Mouse (Mus musculus): ENCODE measurements at regions not wholly inside any gene's neighbourhood (a gene's known extent, or its start where the extent isn't known, plus 50 kb on each side); places are given as distances from the start of the nearest gene placed in this dataset.

GRCm38 (mm10) chr1:43358191-43358590, 86.2 kb upstream of the Nck2 start:
- WGBS = 25% methylated on average over 6 of the region's 6 CpGs
- H3K27ac ChIP-seq (ENCODE audit: low read depth, low read length) = no peak overlapping the region
- no peaks in the 10 kb centered on the region for H3K9me3 ChIP-seq (ENCODE audit: control insufficient read depth, low read length)
- H3K4me3 ChIP-seq (ENCODE audit: low read depth, low read length) = no peak overlapping the region
- ATAC-seq (ENCODE audit: low read depth) = peak; percentile 83
- H3K36me3 ChIP-seq (ENCODE audit: control insufficient read depth, insufficient read depth, low read length) = no peaks in the 10 kb centered on the region
- H3K4me1 ChIP-seq (ENCODE audit: control insufficient read depth, insufficient read depth, low read length) = no peaks in the 10 kb centered on the region; the same call in 1 of the 2 replicates
- H3K9ac ChIP-seq (replicated peaks; ENCODE audit: low read depth, low read length) = no peak overlapping the region
- H3K4me2 ChIP-seq (ENCODE audit: low read depth, low read length) = no peak overlapping the region
- no peaks in the 10 kb centered on the region for H3K27me3 ChIP-seq (ENCODE audit: control insufficient read depth, insufficient read depth, low read length)

- no peak for ATAC-seq (ENCODE audit: low read depth)
Measured at GRCm38 (mm10) chr1:43359662-43360061, 84.7 kb upstream of the Nck2 start.

GRCm38 (mm10) chr1:43360291-43360690, 84.1 kb upstream of the Nck2 start:
- 10% methylated on average over 8 of the region's 8 CpGs for WGBS
- no peak overlapping the region for H3K4me2 ChIP-seq (ENCODE audit: low read depth, low read length)
- no peak overlapping the region for H3K4me3 ChIP-seq (ENCODE audit: low read depth, low read length)
- no peaks in the 10 kb centered on the region for H3K9me3 ChIP-seq (ENCODE audit: control insufficient read depth, low read length)
- H3K27ac ChIP-seq (ENCODE audit: low read depth, low read length) = no peak overlapping the region
- no peak for ATAC-seq (ENCODE audit: low read depth)
- H3K9ac ChIP-seq (replicated peaks; ENCODE audit: low read depth, low read length) = no peak overlapping the region
- no peaks in the 10 kb centered on the region for H3K27me3 ChIP-seq (ENCODE audit: control insufficient read depth, insufficient read depth, low read length)
- no peaks in the 10 kb centered on the region for H3K36me3 ChIP-seq (ENCODE audit: control insufficient read depth, insufficient read depth, low read length)
- H3K4me1 ChIP-seq (ENCODE audit: control insufficient read depth, insufficient read depth, low read length) = no peaks in the 10 kb centered on the region; the same call in 1 of the 2 replicates

More at GRCm38 (mm10) chr1:43359662-43360061, 84.7 kb upstream of the Nck2 start:
- H3K4me3 ChIP-seq (ENCODE audit: low read depth, low read length) = no peak overlapping the region
- H3K27me3 ChIP-seq (ENCODE audit: control insufficient read depth, insufficient read depth, low read length) = no peaks in the 10 kb centered on the region
- no peak overlapping the region for H3K9ac ChIP-seq (replicated peaks; ENCODE audit: low read depth, low read length)
- no peaks in the 10 kb centered on the region for H3K9me3 ChIP-seq (ENCODE audit: control insufficient read depth, low read length)
- 76% methylated on average over 4 of the region's 4 CpGs for WGBS
- no peak overlapping the region for H3K27ac ChIP-seq (ENCODE audit: low read depth, low read length)
- H3K4me1 ChIP-seq (ENCODE audit: control insufficient read depth, insufficient read depth, low read length) = no peaks in the 10 kb centered on the region; the same call in 1 of the 2 replicates
- H3K36me3 ChIP-seq (ENCODE audit: control insufficient read depth, insufficient read depth, low read length) = no peaks in the 10 kb centered on the region
- no peak overlapping the region for H3K4me2 ChIP-seq (ENCODE audit: low read depth, low read length)

DNA sequence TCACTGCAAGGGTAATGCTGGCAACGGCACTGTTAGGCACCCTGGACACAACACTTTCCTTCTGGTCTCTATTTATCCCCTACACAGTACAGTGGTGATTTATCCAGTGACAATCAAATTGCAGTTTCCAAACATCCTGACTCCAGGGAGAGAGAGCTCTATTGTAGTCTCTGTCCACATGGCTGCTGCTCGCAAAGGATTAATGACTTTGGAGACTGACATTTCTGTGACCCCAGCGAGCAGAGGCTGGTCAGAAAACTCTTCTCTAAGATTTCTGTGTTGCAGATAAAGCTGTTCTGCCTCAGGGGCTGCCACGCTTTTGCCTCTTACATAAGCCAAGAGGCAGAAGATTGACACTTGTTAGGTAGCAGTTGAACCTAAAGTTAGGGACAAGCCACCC, 83.6 kb upstream of the Nck2 start:
- ATAC-seq (ENCODE audit: low read depth) = peak; percentile 47; the same call in 1 of the 2 replicates
- Histone ChIP-seq H3K4me1 (ENCODE audit: control insufficient read depth, insufficient read depth, low read length) (no peaks in the 10 kb centered on the region; the same call in 1 of the 2 replicates), H3K27me3 (ENCODE audit: control insufficient read depth, insufficient read depth, low read length) (no peaks in the 10 kb centered on the region), H3K36me3 (ENCODE audit: control insufficient read depth, insufficient read depth, low read length) (no peaks in the 10 kb centered on the region), H3K27ac (ENCODE audit: low read depth, low read length) (no peak overlapping the region), H3K4me2 (ENCODE audit: low read depth, low read length) (no peak overlapping the region), H3K9ac (replicated peaks; ENCODE audit: low read depth, low read length) (no peak overlapping the region), H3K4me3 (ENCODE audit: low read depth, low read length) (no peak overlapping the region), H3K9me3 (ENCODE audit: control insufficient read depth, low read length) (no peaks in the 10 kb centered on the region)
- WGBS = 11% methylated on average over 4 of the region's 4 CpGs

- H3K4me3 ChIP-seq (ENCODE audit: low read depth, low read length) = no peak overlapping the region
- H3K4me2 ChIP-seq (ENCODE audit: low read depth, low read length) = no peak overlapping the region
- H3K27me3 ChIP-seq (ENCODE audit: control insufficient read depth, insufficient read depth, low read length) = no peaks in the 10 kb centered on the region
- H3K4me1 ChIP-seq (ENCODE audit: control insufficient read depth, insufficient read depth, low read length) = no peaks in the 10 kb centered on the region; the same call in 1 of the 2 replicates
- 7% methylated on average over 3 of the region's 3 CpGs for WGBS
- no peaks in the 10 kb centered on the region for H3K36me3 ChIP-seq (ENCODE audit: control insufficient read depth, insufficient read depth, low read length)
- no peak overlapping the region for H3K9ac ChIP-seq (replicated peaks; ENCODE audit: low read depth, low read length)
- no peak overlapping the region for H3K27ac ChIP-seq (ENCODE audit: low read depth, low read length)
- no peaks in the 10 kb centered on the region for H3K9me3 ChIP-seq (ENCODE audit: control insufficient read depth, low read length)
- no peak for ATAC-seq (ENCODE audit: low read depth)
Measured at GRCm38 (mm10) chr1:43361455-43361863, 82.9 kb upstream of the Nck2 start.

DNA sequence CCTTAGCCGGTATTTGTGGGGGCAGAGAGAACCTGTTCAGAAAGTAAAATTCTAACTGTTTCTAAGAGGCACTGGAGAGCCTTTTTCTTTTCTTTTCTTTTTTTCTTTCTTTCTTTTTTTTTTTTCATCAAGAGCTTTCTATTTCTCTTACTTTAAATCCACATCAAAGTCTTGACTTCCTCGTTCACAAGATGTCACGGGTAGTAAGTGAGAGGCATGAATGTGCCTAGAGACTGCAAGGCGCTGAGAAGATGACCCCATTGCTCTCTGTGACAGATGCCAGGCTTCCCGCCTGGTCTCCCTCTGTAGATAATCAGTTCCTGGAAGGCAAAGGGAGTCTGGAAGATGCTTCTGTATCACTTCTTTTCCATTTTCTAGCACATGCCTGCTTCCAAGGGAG, 82.2 kb upstream of the Nck2 start:
- Histone ChIP-seq H3K4me3 (ENCODE audit: low read depth, low read length) (no peak overlapping the region), H3K9ac (replicated peaks; ENCODE audit: low read depth, low read length) (no peak overlapping the region), H3K4me1 (ENCODE audit: control insufficient read depth, insufficient read depth, low read length) (no peaks in the 10 kb centered on the region; the same call in 1 of the 2 replicates), H3K9me3 (ENCODE audit: control insufficient read depth, low read length) (no peaks in the 10 kb centered on the region), H3K36me3 (ENCODE audit: control insufficient read depth, insufficient read depth, low read length) (no peaks in the 10 kb centered on the region), H3K27me3 (ENCODE audit: control insufficient read depth, insufficient read depth, low read length) (no peaks in the 10 kb centered on the region), H3K27ac (ENCODE audit: low read depth, low read length) (no peak overlapping the region), H3K4me2 (ENCODE audit: low read depth, low read length) (no peak overlapping the region)
- 55% methylated on average over 5 of the region's 5 CpGs for WGBS
- no peak for ATAC-seq (ENCODE audit: low read depth)

- no peak overlapping the region for H3K27ac ChIP-seq (ENCODE audit: low read depth, low read length)
- H3K27me3 ChIP-seq (ENCODE audit: control insufficient read depth, insufficient read depth, low read length) = no peaks in the 10 kb centered on the region
- no peak overlapping the region for H3K4me2 ChIP-seq (ENCODE audit: low read depth, low read length)
- H3K9ac ChIP-seq (replicated peaks; ENCODE audit: low read depth, low read length) = no peak overlapping the region
- H3K36me3 ChIP-seq (ENCODE audit: control insufficient read depth, insufficient read depth, low read length) = no peaks in the 10 kb centered on the region
- no peak overlapping the region for H3K4me3 ChIP-seq (ENCODE audit: low read depth, low read length)
- H3K4me1 ChIP-seq (ENCODE audit: control insufficient read depth, insufficient read depth, low read length) = no peaks in the 10 kb centered on the region; the same call in 1 of the 2 replicates
- WGBS = 91% methylated on average over 4 of the region's 4 CpGs
- no peaks in the 10 kb centered on the region for H3K9me3 ChIP-seq (ENCODE audit: control insufficient read depth, low read length)
- no peak for ATAC-seq (ENCODE audit: low read depth)
Measured at GRCm38 (mm10) chr1:43363178-43363577, 81.2 kb upstream of the Nck2 start.

GRCm38 (mm10) chr1:43366433-43366832, 77.9 kb upstream of the Nck2 start:
- no peak overlapping the region for H3K4me2 ChIP-seq (ENCODE audit: low read depth, low read length)
- H3K27me3 ChIP-seq (ENCODE audit: control insufficient read depth, insufficient read depth, low read length) = no peaks in the 10 kb centered on the region
- no peaks in the 10 kb centered on the region; the same call in 1 of the 2 replicates for H3K4me1 ChIP-seq (ENCODE audit: control insufficient read depth, insufficient read depth, low read length)
- H3K4me3 ChIP-seq (ENCODE audit: low read depth, low read length) = no peak overlapping the region
- H3K9ac ChIP-seq (replicated peaks; ENCODE audit: low read depth, low read length) = no peak overlapping the region
- ATAC-seq (ENCODE audit: low read depth) = no peak
- WGBS = 63% methylated on average over 2 of the region's 2 CpGs
- H3K36me3 ChIP-seq (ENCODE audit: control insufficient read depth, insufficient read depth, low read length) = no peaks in the 10 kb centered on the region
- no peak overlapping the region for H3K27ac ChIP-seq (ENCODE audit: low read depth, low read length)
- H3K9me3 ChIP-seq (ENCODE audit: control insufficient read depth, low read length) = no peaks in the 10 kb centered on the region

DNA sequence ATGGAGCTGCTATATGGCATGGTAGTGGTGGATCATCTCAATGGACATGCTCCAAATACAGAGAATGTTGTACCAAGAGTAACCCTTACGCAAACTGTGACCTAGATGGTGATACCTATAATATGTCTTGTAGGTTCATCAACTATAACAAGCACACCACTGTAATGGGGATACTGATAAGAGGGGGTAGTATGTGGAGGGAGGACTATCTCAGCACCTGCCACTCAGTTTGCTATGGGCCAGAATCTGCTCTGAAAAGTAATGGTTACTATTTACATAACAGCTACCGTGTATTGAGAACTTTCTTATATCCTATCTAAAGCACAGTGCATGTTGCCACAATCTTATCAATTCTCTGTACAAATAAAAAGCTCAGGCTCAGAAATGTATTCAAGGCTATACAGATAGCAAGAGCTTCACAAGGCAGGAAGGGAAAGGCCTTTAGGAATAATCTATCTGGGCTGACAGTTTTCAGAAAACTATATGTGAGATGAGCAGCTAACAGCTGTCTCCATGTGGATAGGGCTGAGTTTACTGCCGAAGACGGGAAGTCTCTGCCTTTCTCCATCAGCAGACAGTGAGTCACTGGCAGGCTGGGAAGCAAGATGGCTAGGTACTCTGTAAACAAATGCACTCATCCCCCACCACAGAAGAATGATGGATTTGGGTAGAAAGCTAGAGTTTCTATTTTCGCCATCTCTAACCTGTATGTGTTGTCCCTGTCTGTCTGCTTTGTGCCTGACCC, 77.1 kb upstream of the Nck2 start:
- no peak overlapping the region for H3K4me2 ChIP-seq (ENCODE audit: low read depth, low read length)
- H3K9ac ChIP-seq (replicated peaks; ENCODE audit: low read depth, low read length) = no peak overlapping the region
- WGBS = 88% methylated on average over 5 of the region's 5 CpGs
- no peaks in the 10 kb centered on the region for H3K27me3 ChIP-seq (ENCODE audit: control insufficient read depth, insufficient read depth, low read length)
- no peaks in the 10 kb centered on the region for H3K9me3 ChIP-seq (ENCODE audit: control insufficient read depth, low read length)
- H3K4me3 ChIP-seq (ENCODE audit: low read depth, low read length) = no peak overlapping the region
- H3K4me1 ChIP-seq (ENCODE audit: control insufficient read depth, insufficient read depth, low read length) = no peaks in the 10 kb centered on the region
- ATAC-seq (ENCODE audit: low read depth) = no peak
- no peak overlapping the region for H3K27ac ChIP-seq (ENCODE audit: low read depth, low read length)
- no peaks in the 10 kb centered on the region for H3K36me3 ChIP-seq (ENCODE audit: control insufficient read depth, insufficient read depth, low read length)

Data from neural tube, embryonic 14.5 days (tissue).